Mouse (Mus musculus) heart, adult 2 months (tissue): ENCODE measurements around the gene Fryl.

Experiments used
- CTCF ChIP-seq: fragments of 200-600 bp; IDR thresholded peaks from 2 replicates; pipeline ENCODE4 v1.8.1; 2022; ENCODE audit warnings: antibody characterized with exemption, mild to moderate bottlenecking, moderate library complexity
- EP300 ChIP-seq: fragments of 200-500 bp; IDR thresholded peaks from 2 replicates; pipeline ENCODE4 v1.6.1; 2011; ENCODE audit warnings: low read depth, low read length, control low read depth; ENCODE audit not compliant: insufficient read depth

- TF ChIP-seq CTCF: no peak
- TF ChIP-seq EP300: no peak
Measured at GRCm38 (mm10) chr5:73163970-73164369, 92.4 kb downstream of the Fryl start.
